Mouse (Mus musculus) ES-E14 (cell line): ENCODE measurements at regions not wholly inside any gene's neighbourhood (a gene's known extent, or its start where the extent isn't known, plus 50 kb on each side); places are given as distances from the start of the nearest gene placed in this dataset.

ENCODE experiments used
- DNase-seq: peaks from one replicate; pipeline ENCODE4 v3.0.0-alpha.2; 2013; ENCODE audit warnings: low read depth, low spot score
- H3K27ac ChIP-seq: 2 replicates; pipeline ENCODE4 v1.5.1; 2012; ENCODE audit warnings: low read depth, mild to moderate bottlenecking, low read length, moderate library complexity, mixed read lengths; ENCODE audit not compliant: poor library complexity, insufficient read depth, severe bottlenecking
- H3K36me3 ChIP-seq: 2 replicates; pipeline ENCODE4 v1.6.1; 2012; ENCODE audit warnings: mild to moderate bottlenecking, low read length, moderate library complexity, mixed read lengths; ENCODE audit not compliant: control insufficient read depth, poor library complexity, insufficient read depth, severe bottlenecking
- H3K4me1 ChIP-seq, 2 experiments: fragments of 150-350 bp in 1 of 2; sonication (generic) in 1 of 2; 2 replicates each; pipeline ENCODE4 v1.6.1; 2012; ENCODE audit warnings: low read length in 2 of 2, mild to moderate bottlenecking in 1 of 2, mixed read lengths in 1 of 2; ENCODE audit not compliant: control insufficient read depth in 2 of 2, insufficient read depth in 2 of 2, poor library complexity in 1 of 2
- H3K4me3 ChIP-seq, 2 experiments: fragments of 150-350 bp in 1 of 2; sonication (generic) in 1 of 2; 2 replicates each; pipeline ENCODE4 v1.5.1; 2012; ENCODE audit warnings: low read length in 2 of 2, low read depth in 1 of 2, mild to moderate bottlenecking in 1 of 2, mixed read lengths in 1 of 2; ENCODE audit not compliant: insufficient read depth in 1 of 2, poor library complexity in 1 of 2, severe bottlenecking in 1 of 2
- H3K9ac ChIP-seq: 2 replicates; pipeline ENCODE4 v1.6.1; 2012; ENCODE audit warnings: low read depth, mild to moderate bottlenecking, low read length, mixed read lengths; ENCODE audit not compliant: poor library complexity, insufficient read depth, severe bottlenecking
- H3K9me3 ChIP-seq: fragments of 150-350 bp; sonication (generic); 2 replicates; pipeline ENCODE4 v1.6.1; 2012; ENCODE audit warnings: low read depth, mild to moderate bottlenecking, low read length; ENCODE audit not compliant: control insufficient read depth, insufficient read depth
- CHD2 ChIP-seq: IDR thresholded peaks from 2 replicates; pipeline ENCODE4 v1.6.1; 2014; ENCODE audit warnings: mild to moderate bottlenecking, low read depth, low read length, inconsistent platforms
- HCFC1 ChIP-seq: IDR thresholded peaks from 2 replicates; pipeline ENCODE4 v1.6.1; 2012; ENCODE audit warnings: low read length, inconsistent platforms, borderline replicate concordance; ENCODE audit not compliant: insufficient read depth
- MAFK ChIP-seq: IDR thresholded peaks from 2 replicates; pipeline ENCODE4 v1.6.1; 2014; ENCODE audit warnings: mild to moderate bottlenecking, low read depth, low read length, inconsistent platforms; ENCODE audit not compliant: insufficient read depth
- ZC3H11A ChIP-seq: IDR thresholded peaks from 2 replicates; pipeline ENCODE4 v1.6.1; 2012; ENCODE audit warnings: low read depth, mild to moderate bottlenecking, inconsistent platforms, low read length, borderline replicate concordance
- ZNF384 ChIP-seq: IDR thresholded peaks from 2 replicates; pipeline ENCODE4 v1.6.1; 2012; ENCODE audit warnings: low read depth, low read length, inconsistent platforms
- in situ Hi-C, 2 experiments: fragments of 600-800 bp; cut with MboI; formaldehyde crosslinking; loops; one replicate each; pipeline ENCODE4 v1.15.1; 2025; ENCODE audit warnings: low sequenced_read_pairs in 2 of 2, inconsistent platforms in 1 of 2; ENCODE audit not compliant: unreplicated experiment in 2 of 2

DNA sequence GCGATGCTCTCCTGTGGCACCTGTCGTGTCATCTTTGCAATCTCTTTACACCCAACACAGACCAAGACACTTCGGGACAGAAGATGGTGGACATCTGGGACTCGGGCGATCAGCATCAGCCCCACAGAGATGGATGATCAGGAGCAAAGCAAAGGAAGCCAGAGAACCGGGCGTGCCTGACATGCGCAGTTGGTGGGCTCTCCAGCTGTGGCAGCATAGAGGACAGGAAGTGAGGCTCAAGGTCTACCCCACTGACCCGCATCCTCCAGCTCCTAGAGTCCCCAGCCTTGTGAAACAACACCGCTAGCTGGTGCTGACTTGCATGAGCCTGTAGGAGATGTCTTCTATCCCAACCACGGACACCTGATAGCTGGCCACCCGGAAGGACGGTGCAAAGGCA is 312.9 kb upstream of the Prox1 start:
- no peak for TF ChIP-seq MAFK
- no peak for TF ChIP-seq CHD2
- TF ChIP-seq ZC3H11A, result no peak
- no peak for TF ChIP-seq ZNF384
- no peak for TF ChIP-seq HCFC1
- in situ Hi-C loops, result no loop called here

DNA sequence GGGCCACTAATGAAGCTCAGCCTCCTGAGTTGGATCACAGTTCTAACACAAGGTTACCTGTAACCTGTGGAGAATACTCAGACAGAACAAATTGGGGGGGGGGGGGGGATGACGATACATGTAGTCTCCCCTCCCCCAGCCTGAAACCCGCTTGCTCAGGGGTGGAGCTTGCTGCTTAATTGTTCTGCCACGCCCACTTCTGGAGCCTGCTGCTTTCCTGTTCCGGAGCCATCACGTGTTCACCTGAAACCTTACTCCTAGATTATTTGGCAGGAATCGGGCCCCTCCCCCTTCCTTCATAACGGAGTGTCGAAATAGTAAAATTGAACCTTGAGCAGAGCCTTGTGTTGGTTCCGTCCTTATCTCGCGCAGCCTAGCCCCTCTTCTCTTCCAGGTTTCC is 310.6 kb upstream of the Prox1 start:
- DNase-seq, result no peak
- H3K4me3 ChIP-seq, result no peak overlapping the region
- no peaks in the 10 kb centered on the region for H3K9me3 ChIP-seq
- no peak overlapping the region; the same call in 1 of the 2 replicates for H3K27ac ChIP-seq
- no peaks in the 10 kb centered on the region for H3K36me3 ChIP-seq
- H3K4me1 ChIP-seq, result peaks cover 0 to 3% of the 10 kb centered on the region in 2 experiments; a peak in 1 of 4 replicates
- no peak overlapping the region for H3K9ac ChIP-seq
- TF ChIP-seq MAFK, result no peak
- no peak for TF ChIP-seq HCFC1
- TF ChIP-seq CHD2, result no peak
- TF ChIP-seq ZC3H11A, result no peak
- TF ChIP-seq ZNF384, result no peak
- in situ Hi-C loops, result no loop called here

More for the DNA sequence above, 312.9 kb upstream of the Prox1 start:
- no peak overlapping the region for H3K27ac ChIP-seq
- peaks cover 0 to 3% of the 10 kb centered on the region in 2 experiments; a peak in 1 of 4 replicates for H3K4me1 ChIP-seq
- no peaks in the 10 kb centered on the region for H3K9me3 ChIP-seq
- no peaks in the 10 kb centered on the region for H3K36me3 ChIP-seq
- peak; percentile 19 for DNase-seq
- peak overlapping the region in 1 of 2 experiments; percentile 38; a peak in 1 of 4 replicates for H3K4me3 ChIP-seq
- H3K9ac ChIP-seq, result no peak overlapping the region

DNA sequence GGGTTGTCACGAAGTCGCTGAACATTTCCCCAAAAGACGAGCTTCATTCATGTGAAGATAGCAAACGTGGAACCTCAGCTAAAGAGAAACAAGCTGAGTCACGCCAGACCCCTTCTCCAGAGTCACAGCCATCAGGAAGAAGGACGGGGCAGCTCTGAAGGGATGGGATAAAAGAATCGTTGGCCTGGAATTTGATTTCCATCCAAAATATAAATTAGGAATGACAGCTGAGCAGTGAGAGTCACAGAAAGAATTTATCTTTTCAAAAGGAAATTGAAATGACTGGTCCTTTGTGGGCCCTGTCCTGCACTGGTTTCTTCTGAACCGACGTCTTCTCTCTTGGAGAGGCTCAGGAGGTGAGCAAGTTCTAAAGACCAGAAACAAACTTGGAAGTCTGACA is 310.1 kb upstream of the Prox1 start:
- H3K9me3 ChIP-seq, result no peaks in the 10 kb centered on the region
- H3K36me3 ChIP-seq, result no peaks in the 10 kb centered on the region
- no peak for DNase-seq
- in situ Hi-C loops, result no loop called here
- no peak overlapping the region for H3K9ac ChIP-seq
- H3K4me3 ChIP-seq, result no peak overlapping the region
- H3K27ac ChIP-seq, result no peak overlapping the region
- TF ChIP-seq CHD2, result no peak
- no peak for TF ChIP-seq MAFK
- peaks cover 0 to 3% of the 10 kb centered on the region in 2 experiments; a peak in 1 of 4 replicates for H3K4me1 ChIP-seq

DNA sequence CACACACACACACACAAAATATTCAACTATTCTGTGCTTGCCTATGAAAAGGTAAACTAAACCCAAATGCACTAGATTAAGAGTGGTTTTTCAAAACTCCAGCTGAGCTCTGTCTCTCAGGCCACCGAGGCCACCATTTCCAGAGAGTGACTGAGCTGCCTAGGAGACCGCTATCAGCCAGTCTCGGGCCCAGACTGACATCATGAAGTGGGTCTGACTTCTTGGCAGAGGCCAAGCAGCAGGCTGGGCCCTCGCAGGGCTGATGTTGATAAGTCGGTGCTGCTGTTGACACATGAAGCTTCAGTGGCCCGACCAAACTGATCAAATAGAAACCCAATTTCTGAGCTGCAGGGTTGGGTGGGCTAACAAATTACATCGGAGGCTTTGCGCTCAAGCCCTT is 302.2 kb upstream of the Prox1 start:
- DNase-seq, result no peak
- no peaks in the 10 kb centered on the region for H3K36me3 ChIP-seq
- H3K9ac ChIP-seq, result no peak overlapping the region
- TF ChIP-seq MAFK (no peak), ZC3H11A (no peak), HCFC1 (no peak), CHD2 (no peak), ZNF384 (no peak)
- H3K4me1 ChIP-seq, result peaks cover 0 to 2% of the 10 kb centered on the region in 2 experiments; a peak in 1 of 4 replicates
- H3K4me3 ChIP-seq, result no peak overlapping the region
- in situ Hi-C loops, result no loop called here
- no peak overlapping the region for H3K27ac ChIP-seq
- H3K9me3 ChIP-seq, result no peaks in the 10 kb centered on the region

DNA sequence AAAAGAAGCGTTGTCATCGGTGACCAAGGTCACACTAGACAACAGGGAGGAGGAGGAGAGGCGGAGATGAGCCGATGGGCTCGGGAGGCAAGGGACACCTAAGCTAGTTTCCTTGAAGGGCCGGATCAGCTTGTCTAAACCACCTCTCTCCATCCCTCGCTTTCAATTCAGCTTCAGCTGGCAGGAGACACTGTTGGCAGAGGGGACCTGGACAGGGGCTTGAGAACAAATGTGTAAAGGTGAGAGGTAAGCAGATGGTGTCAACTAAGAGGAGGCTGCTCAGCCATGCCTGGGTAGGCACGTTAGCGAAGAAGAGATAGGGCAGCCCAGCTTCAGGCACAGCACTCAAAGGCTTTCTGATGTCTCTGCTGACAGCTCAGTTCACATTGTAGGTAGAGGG is 299.8 kb upstream of the Prox1 start:
- Histone ChIP-seq H3K27ac (no peak overlapping the region), H3K9me3 (no peaks in the 10 kb centered on the region), H3K4me3 (no peak overlapping the region), H3K9ac (no peak overlapping the region), H3K4me1 (peaks cover 0 to 2% of the 10 kb centered on the region in 2 experiments; a peak in 1 of 4 replicates), H3K36me3 (no peaks in the 10 kb centered on the region)
- no peak for DNase-seq
- TF ChIP-seq MAFK (no peak), CHD2 (no peak), ZNF384 (no peak), HCFC1 (no peak), ZC3H11A (no peak)
- in situ Hi-C loops, result no loop called here
